Mouse (Mus musculus): ENCODE measurements around the gene Ubxn7.

Ubxn7 gene

GRCm38 (mm10) chr16:32431926-32432325, 99.9 kb downstream of the Ubxn7 start:
- in situ Hi-C loops (cut with MboI; ENCODE audit: low sequenced_read_pairs) = no loop called here

DNA sequence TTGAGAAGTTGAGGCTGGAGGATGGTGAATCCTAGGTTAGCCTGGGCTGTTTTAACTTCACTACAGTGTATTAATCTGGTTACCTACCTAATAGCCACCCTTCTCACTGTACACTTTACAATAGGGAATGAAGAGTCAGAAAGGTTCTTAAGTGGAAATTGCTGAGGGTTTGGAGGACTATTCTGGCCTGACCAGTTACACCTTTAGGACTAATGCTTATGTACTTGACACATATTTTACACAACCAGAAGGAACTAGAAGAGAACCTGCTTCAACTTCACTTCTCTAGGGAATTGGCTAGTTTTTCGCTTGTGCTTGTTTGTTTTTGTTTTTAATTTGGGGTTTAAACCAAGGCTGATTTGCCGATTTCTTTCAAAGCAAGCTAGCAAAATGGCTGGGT, 101.1 kb downstream of the Ubxn7 start:
- in situ Hi-C loops (cut with MboI; ENCODE audit: low sequenced_read_pairs) = no loop called here

- in situ Hi-C loops (cut with MboI; ENCODE audit: low sequenced_read_pairs) = no loop called here
Observed at GRCm38 (mm10) chr16:32434066-32434465, 102.0 kb downstream of the Ubxn7 start.

- in situ Hi-C loops (cut with MboI; ENCODE audit: low sequenced_read_pairs) = no loop called here
Observed at GRCm38 (mm10) chr16:32434691-32435090, 102.6 kb downstream of the Ubxn7 start.

GRCm38 (mm10) chr16:32436657-32437056, 104.6 kb downstream of the Ubxn7 start:
- in situ Hi-C loops (cut with MboI; ENCODE audit: low sequenced_read_pairs) = no loop called here

DNA sequence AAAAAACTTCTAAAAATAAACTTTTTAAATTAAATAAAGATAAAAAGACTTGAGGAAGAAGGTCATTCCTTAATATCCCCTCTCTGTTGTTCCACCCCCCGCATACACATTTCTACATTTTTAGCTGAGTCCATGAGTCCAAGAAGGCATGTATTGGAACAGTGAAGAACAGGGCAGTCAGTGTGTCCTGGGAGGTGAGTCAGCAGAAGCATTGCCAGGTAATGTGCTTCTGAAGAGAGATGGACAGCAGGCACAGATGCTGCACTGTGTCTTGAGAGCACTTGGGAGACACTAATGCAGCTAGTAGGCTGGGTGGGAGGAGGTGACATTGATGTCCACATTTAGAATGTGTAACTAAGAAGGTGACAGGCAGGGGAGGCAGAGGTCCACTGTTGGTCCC, 105.2 kb downstream of the Ubxn7 start:
- in situ Hi-C loops (cut with MboI; ENCODE audit: low sequenced_read_pairs) = no loop called here

DNA sequence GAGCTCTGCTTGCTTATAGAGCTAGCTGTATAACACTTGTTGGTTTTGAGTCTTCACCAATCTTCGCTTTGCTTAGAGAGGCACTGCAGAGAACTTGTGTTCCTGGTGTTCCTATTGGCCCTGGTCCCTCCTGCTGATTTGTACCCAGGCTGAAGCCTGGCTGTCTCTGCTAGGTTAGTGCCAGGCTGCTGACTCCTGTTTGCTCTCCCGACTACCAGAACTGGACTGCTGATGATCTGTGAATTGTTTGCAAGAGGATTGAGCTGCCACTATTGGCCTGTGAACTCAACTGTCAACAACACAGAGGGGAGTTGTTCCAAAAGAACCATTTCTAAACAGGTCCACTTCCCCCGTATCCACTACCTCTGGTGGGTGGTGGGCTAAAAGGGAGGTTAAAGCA, 109.4 kb downstream of the Ubxn7 start:
- in situ Hi-C loops (cut with MboI; ENCODE audit: low sequenced_read_pairs) = no loop called here

All from CH12F3 (cell line).